In the genomic region with DNA sequence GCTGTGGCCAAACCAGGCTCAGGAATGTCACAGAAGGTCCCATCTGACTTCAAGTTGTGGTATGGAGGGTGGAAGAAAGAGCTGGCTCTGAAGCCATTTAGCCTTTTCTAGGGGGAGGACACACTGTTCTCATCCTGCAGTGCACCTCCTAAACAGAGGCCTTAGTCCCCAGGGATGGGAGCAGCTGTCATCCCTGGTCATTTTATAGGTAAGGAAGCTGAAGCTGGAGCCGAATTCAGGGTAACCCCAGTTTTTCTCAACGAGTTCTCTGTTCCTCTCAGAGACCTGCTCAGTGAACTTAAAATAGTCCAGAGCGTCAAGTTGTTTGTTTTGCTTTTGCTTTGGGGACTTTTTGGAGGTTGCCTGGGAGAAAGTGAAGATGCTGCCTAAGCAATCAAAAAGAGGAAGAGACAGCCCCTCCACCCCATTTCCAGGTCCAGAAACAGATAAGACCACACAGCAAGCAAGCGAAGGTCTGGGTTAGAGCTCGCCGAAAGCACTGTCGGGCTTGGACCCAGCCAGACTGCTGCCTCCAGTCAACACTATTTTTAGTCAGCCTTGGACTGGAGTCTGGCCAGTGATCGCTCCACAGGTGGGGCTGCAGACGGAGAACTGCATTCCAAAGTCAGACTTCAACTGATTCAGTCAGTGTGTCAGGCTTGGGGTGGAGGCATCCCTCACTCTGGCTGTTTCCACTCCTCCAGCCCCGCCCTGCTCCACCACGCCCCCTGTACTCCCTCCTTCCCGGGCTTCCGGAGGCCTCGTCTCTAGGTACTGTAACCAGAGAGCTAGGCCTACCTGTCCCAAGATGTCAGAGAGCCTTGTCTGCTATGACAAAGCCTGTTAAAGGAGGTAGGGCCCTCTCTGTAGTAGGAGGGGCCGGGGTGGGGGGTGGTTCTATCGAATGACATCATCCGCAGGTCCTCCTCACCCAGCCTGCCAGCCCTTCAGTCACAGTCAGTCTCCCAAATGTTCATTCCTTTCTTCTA, we compare ENCODE assay signal across 8 mouse cellular contexts. TPM values are rescaled to one million over a fixed set of nuclear protein-coding genes. Genes with fewer than 3 reads are reported as not detected.
DNase-seq lines count a peak whose midpoint lies in the region; ATAC-seq lines count a peak whose summit lies in the region.

No protein-coding gene starts in this region.

- WGBS in hindbrain, embryonic 10.5 days: 31% methylated on average over 17 of the region's 17 CpGs
- 30% methylated on average over 17 of the region's 17 CpGs for WGBS in hindbrain, embryonic 14.5 days
- WGBS in embryonic facial prominence, embryonic 14.5 days: 12% methylated on average over 17 of the region's 17 CpGs
- 11% methylated on average over 17 of the region's 17 CpGs for WGBS in limb, embryonic 15.5 days

- no peaks in the 10 kb centered on the region for H3K9me3 ChIP-seq in hindbrain, embryonic 10.5 days
- no peaks in the 10 kb centered on the region for H3K9me3 ChIP-seq in hindbrain, embryonic 14.5 days (ENCODE audit: control insufficient read depth, low read length)
- H3K9me3 ChIP-seq in embryonic facial prominence, embryonic 14.5 days (ENCODE audit: control insufficient read depth, low read length): no peaks in the 10 kb centered on the region
- no peaks in the 10 kb centered on the region for H3K9me3 ChIP-seq in limb, embryonic 15.5 days

- ATAC-seq in hindbrain, embryonic 14.5 days (ENCODE audit: low FRiP score): no peak
- peak; percentile 96 for ATAC-seq in embryonic facial prominence, embryonic 14.5 days (ENCODE audit: low read depth)
- ATAC-seq in limb, embryonic 15.5 days (ENCODE audit: insufficient number of reproducible peaks, low FRiP score, low TSS enrichment, low read depth): peak; percentile 89

- H3K4me2 ChIP-seq in hindbrain, embryonic 14.5 days (replicated peaks): no peak overlapping the region
- peak overlapping the region; percentile 44 for H3K4me2 ChIP-seq in embryonic facial prominence, embryonic 14.5 days (ENCODE audit: low read depth, low read length)
- H3K4me2 ChIP-seq in limb, embryonic 15.5 days: peak overlapping the region; percentile 39

- peak; percentile 49 for DNase-seq in hindbrain, embryonic 10.5 days (ENCODE audit: low spot score)
- no peak for DNase-seq in hindbrain, embryonic 14.5 days (ENCODE audit: low spot score)
- peak; percentile 62 to 67 for DNase-seq in adrenal gland, adult 18-20 months (ENCODE audit: low spot score in 2 of 2)
- peak; percentile 92 for DNase-seq in embryonic facial prominence, embryonic 14.5 days (ENCODE audit: low spot score)
- peak; percentile 57 to 67 for DNase-seq in heart, postnatal 14 days
- peak; percentile 60 to 77 for DNase-seq in natural killer cell, adult 2 months (ENCODE audit: low spot score in 2 of 2)
- peak; percentile 67 for DNase-seq in thymus, postnatal 14 days

- no peak overlapping the region for H3K9ac ChIP-seq in hindbrain, embryonic 14.5 days
- H3K9ac ChIP-seq in embryonic facial prominence, embryonic 14.5 days (ENCODE audit: low read depth, low read length): peak overlapping the region; percentile 17; the same call in 1 of the 2 replicates
- H3K9ac ChIP-seq in limb, embryonic 15.5 days: no peak overlapping the region

- H3K27me3 ChIP-seq in hindbrain, embryonic 10.5 days (ENCODE audit: insufficient read depth, poor library complexity, severe bottlenecking): peaks cover 10% of the 10 kb centered on the region; the same call in 1 of the 2 replicates
- no peaks in the 10 kb centered on the region for H3K27me3 ChIP-seq in hindbrain, embryonic 14.5 days (ENCODE audit: control insufficient read depth, insufficient read depth, low read length)
- H3K27me3 ChIP-seq in embryonic facial prominence, embryonic 14.5 days (replicated peaks; ENCODE audit: control insufficient read depth, insufficient read depth, low read length): no peaks in the 10 kb centered on the region
- H3K27me3 ChIP-seq in limb, embryonic 15.5 days: no peaks in the 10 kb centered on the region

- 0 out of 2 replicates have a peak overlapping the region, but pooled peaks have one; percentile 12 for H3K27ac ChIP-seq in hindbrain, embryonic 10.5 days
- H3K27ac ChIP-seq in hindbrain, embryonic 14.5 days: no peak overlapping the region
- H3K27ac ChIP-seq in embryonic facial prominence, embryonic 14.5 days (replicated peaks; ENCODE audit: low read depth, low read length): peak overlapping the region; percentile 74
- H3K27ac ChIP-seq in limb, embryonic 15.5 days: peak overlapping the region; percentile 89

- H3K4me1 ChIP-seq in hindbrain, embryonic 10.5 days (replicated peaks): peaks cover 25% of the 10 kb centered on the region
- H3K4me1 ChIP-seq in hindbrain, embryonic 14.5 days (replicated peaks; ENCODE audit: control insufficient read depth, insufficient read depth, low read length): no peaks in the 10 kb centered on the region
- peaks cover 30% of the 10 kb centered on the region for H3K4me1 ChIP-seq in embryonic facial prominence, embryonic 14.5 days (ENCODE audit: control insufficient read depth, insufficient read depth, low read length)
- H3K4me1 ChIP-seq in limb, embryonic 15.5 days: peaks cover 41% of the 10 kb centered on the region

- H3K4me3 ChIP-seq in hindbrain, embryonic 10.5 days: peak overlapping the region; percentile 29
- H3K4me3 ChIP-seq in hindbrain, embryonic 14.5 days (replicated peaks; ENCODE audit: low read length): no peak overlapping the region
- H3K4me3 ChIP-seq in embryonic facial prominence, embryonic 14.5 days (ENCODE audit: low read depth, low read length): no peak overlapping the region
- H3K4me3 ChIP-seq in limb, embryonic 15.5 days: peak overlapping the region; percentile 7

- intact Hi-C loops in heart, postnatal 14 days (cut with DNase I): no loop called here

- H3K36me3 ChIP-seq in hindbrain, embryonic 10.5 days: no peaks in the 10 kb centered on the region
- no peaks in the 10 kb centered on the region for H3K36me3 ChIP-seq in hindbrain, embryonic 14.5 days (replicated peaks; ENCODE audit: control insufficient read depth, insufficient read depth)
- no peaks in the 10 kb centered on the region for H3K36me3 ChIP-seq in embryonic facial prominence, embryonic 14.5 days (ENCODE audit: control insufficient read depth, insufficient read depth, low read length)
- no peaks in the 10 kb centered on the region for H3K36me3 ChIP-seq in limb, embryonic 15.5 days

RNA-seq across cellular contexts. Expression of a gene that starts 24.8 kb away (rescaled TPM):
- 9.2 and 9.9 TPM in 2 replicates for polyA plus RNA-seq in hindbrain, embryonic 10.5 days (2016; fragmentation: Nextera tagmentation; extraction: Ambion mirVana)
- 35.5 and 41.1 TPM in 2 replicates for polyA plus RNA-seq in hindbrain, embryonic 14.5 days (2014; fragmentation: Nextera tagmentation; extraction: Ambion mirVana)
- total RNA-seq in adrenal gland, adult 18-20 months (2021): 10 to 100 TPM; 28.6 to 41.3 TPM
- polyA plus RNA-seq in embryonic facial prominence, embryonic 14.5 days (2014; fragmentation: Nextera tagmentation; extraction: Ambion mirVana): 9.7 and 11.3 TPM in 2 replicates
- total RNA-seq in heart, postnatal 14 days (2021): 10 to 100 TPM; 19.5 to 19.6 TPM
- polyA plus RNA-seq in limb, embryonic 15.5 days (2015; fragmentation: Nextera tagmentation; extraction: Ambion mirVana): 9.6 and 11.5 TPM in 2 replicates

RNA-seq across cellular contexts. Expression of a gene that starts 41.5 kb away (rescaled TPM):
- polyA plus RNA-seq in hindbrain, embryonic 10.5 days (2016; fragmentation: Nextera tagmentation; extraction: Ambion mirVana): 168 and 202 TPM in 2 replicates
- polyA plus RNA-seq in hindbrain, embryonic 14.5 days (2014; fragmentation: Nextera tagmentation; extraction: Ambion mirVana): 60.4 and 64.4 TPM in 2 replicates
- 100 to 1,000 TPM; 111 to 164 TPM for total RNA-seq in adrenal gland, adult 18-20 months (2021)
- polyA plus RNA-seq in embryonic facial prominence, embryonic 14.5 days (2014; fragmentation: Nextera tagmentation; extraction: Ambion mirVana): 135 and 142 TPM in 2 replicates
- total RNA-seq in heart, postnatal 14 days (2021): 10 to 100 TPM; 66.0 to 66.7 TPM
- polyA plus RNA-seq in limb, embryonic 15.5 days (2015; fragmentation: Nextera tagmentation; extraction: Ambion mirVana): 241 and 246 TPM in 2 replicates

Comparison
In these comparisons a context has a peak if more than half of its experiments do, and no peak if none do; other contexts are left out.
1. H3K4me3 ChIP-seq: peak in hindbrain, embryonic 10.5 days (single experiment) and limb, embryonic 15.5 days (single experiment); none in hindbrain, embryonic 14.5 days (single experiment) and embryonic facial prominence, embryonic 14.5 days (single experiment).